Mouse (Mus musculus): ENCODE measurements around the gene Neurl1b. TPM values are rescaled to one million over a fixed set of nuclear protein-coding genes. Genes with fewer than 3 reads are reported as not detected.

Neurl1b gene
- polyA plus RNA-seq, 1 experiment from 2014 or later = 2.3 TPM

- Histone ChIP-seq H3K4me2 (no peak overlapping the region), H3K36me3 (no peaks in the 10 kb centered on the region), H3K4me1 (0 out of 2 replicates have a peak, but pooled peaks cover 10% of the 10 kb centered on the region), H3K9ac (no peak overlapping the region), H3K27ac (replicated peaks) (no peak overlapping the region), H3K4me3 (no peak overlapping the region), H3K27me3 (replicated peaks) (peaks cover 3% of the 10 kb centered on the region; the same call in 1 of the 2 replicates), H3K9me3 (no peaks in the 10 kb centered on the region)
- WGBS = 64% methylated on average over 10 of the region's 10 CpGs
- no peak for ATAC-seq (ENCODE audit: extremely low read depth, insufficient number of reproducible peaks, low FRiP score, low TSS enrichment)
Observed at GRCm38 (mm10) chr17:26405340-26406100, 9.1 kb upstream of the Neurl1b start.

GRCm38 (mm10) chr17:26412967-26413366 is 1.7 kb upstream of the Neurl1b start:
- Histone ChIP-seq H3K4me2 (peak overlapping the region; percentile 96), H3K27me3 (replicated peaks) (peaks cover 50% of the 10 kb centered on the region), H3K36me3 (no peaks in the 10 kb centered on the region), H3K27ac (replicated peaks) (peak overlapping the region; percentile 61), H3K4me3 (peak overlapping the region; percentile 89; the same call in 1 of the 2 replicates), H3K9ac (peak overlapping the region; percentile 95; the same call in 1 of the 2 replicates), H3K4me1 (peaks cover 45% of the 10 kb centered on the region), H3K9me3 (no peaks in the 10 kb centered on the region)
- no peak for ATAC-seq (ENCODE audit: extremely low read depth, insufficient number of reproducible peaks, low FRiP score, low TSS enrichment)
- WGBS = 34% methylated on average over 5 of the region's 5 CpGs

- peak overlapping the region; percentile 95 for H3K9ac ChIP-seq
- H3K4me2 ChIP-seq = peak overlapping the region; percentile 96
- 7% methylated on average over 5 of the region's 5 CpGs for WGBS
- H3K27ac ChIP-seq (replicated peaks) = peak overlapping the region; percentile 61
- H3K27me3 ChIP-seq (replicated peaks) = peaks cover 50% of the 10 kb centered on the region
- no peaks in the 10 kb centered on the region for H3K36me3 ChIP-seq
- H3K9me3 ChIP-seq = no peaks in the 10 kb centered on the region
- peak overlapping the region; percentile 89 for H3K4me3 ChIP-seq
- H3K4me1 ChIP-seq = peaks cover 45% of the 10 kb centered on the region
- no peak for ATAC-seq (ENCODE audit: extremely low read depth, insufficient number of reproducible peaks, low FRiP score, low TSS enrichment)
Observed at GRCm38 (mm10) chr17:26414184-26414522, 476 bp upstream of the Neurl1b start.

GRCm38 (mm10) chr17:26415355-26415865 is 781 bp downstream of the Neurl1b start:
- ATAC-seq (ENCODE audit: extremely low read depth, insufficient number of reproducible peaks, low FRiP score, low TSS enrichment) = no peak
- H3K4me2 ChIP-seq = peak overlapping the region; percentile 96
- H3K27me3 ChIP-seq (replicated peaks) = peaks cover 50% of the 10 kb centered on the region
- no peaks in the 10 kb centered on the region for H3K9me3 ChIP-seq
- 3% methylated on average over 27 of the region's 27 CpGs for WGBS
- H3K9ac ChIP-seq = peak overlapping the region; percentile 95
- peak overlapping the region; percentile 75 for H3K27ac ChIP-seq (replicated peaks)
- peak overlapping the region; percentile 89 for H3K4me3 ChIP-seq
- peaks cover 41% of the 10 kb centered on the region for H3K4me1 ChIP-seq
- H3K36me3 ChIP-seq = no peaks in the 10 kb centered on the region

GRCm38 (mm10) chr17:26416141-26416540 is 1.5 kb downstream of the Neurl1b start:
- Histone ChIP-seq H3K4me3 (peak overlapping the region; percentile 89), H3K4me2 (peak overlapping the region; percentile 96), H3K9ac (peak overlapping the region; percentile 95), H3K27me3 (replicated peaks) (peaks cover 48% of the 10 kb centered on the region), H3K4me1 (peaks cover 41% of the 10 kb centered on the region), H3K9me3 (no peaks in the 10 kb centered on the region), H3K27ac (replicated peaks) (no peak overlapping the region), H3K36me3 (no peaks in the 10 kb centered on the region)
- no peak for ATAC-seq (ENCODE audit: extremely low read depth, insufficient number of reproducible peaks, low FRiP score, low TSS enrichment)
- WGBS = 43% methylated on average over 3 of the region's 3 CpGs

- no peak overlapping the region for H3K4me2 ChIP-seq
- 83% methylated on average over 6 of the region's 6 CpGs for WGBS
- H3K27ac ChIP-seq (replicated peaks) = no peak overlapping the region
- no peak overlapping the region for H3K9ac ChIP-seq
- no peaks in the 10 kb centered on the region for H3K9me3 ChIP-seq
- no peaks in the 10 kb centered on the region for H3K36me3 ChIP-seq
- no peak overlapping the region for H3K4me3 ChIP-seq
- H3K4me1 ChIP-seq = peaks cover 50% of the 10 kb centered on the region
- peaks cover 35% of the 10 kb centered on the region for H3K27me3 ChIP-seq (replicated peaks)
- no peak for ATAC-seq (ENCODE audit: extremely low read depth, insufficient number of reproducible peaks, low FRiP score, low TSS enrichment)
Observed at GRCm38 (mm10) chr17:26417770-26418421, 3.3 kb downstream of the Neurl1b start.

- H3K9ac ChIP-seq = no peak overlapping the region
- peaks cover 53% of the 10 kb centered on the region for H3K4me1 ChIP-seq
- no peak overlapping the region for H3K27ac ChIP-seq (replicated peaks)
- H3K36me3 ChIP-seq = no peaks in the 10 kb centered on the region
- no peaks in the 10 kb centered on the region for H3K9me3 ChIP-seq
- no peak overlapping the region for H3K4me2 ChIP-seq
- ATAC-seq (ENCODE audit: extremely low read depth, insufficient number of reproducible peaks, low FRiP score, low TSS enrichment) = no peak
- 71% methylated on average over 7 of the region's 7 CpGs for WGBS
- peaks cover 20% of the 10 kb centered on the region for H3K27me3 ChIP-seq (replicated peaks)
- no peak overlapping the region for H3K4me3 ChIP-seq
Observed at GRCm38 (mm10) chr17:26420491-26421247, 6.0 kb downstream of the Neurl1b start.

- no peak for ATAC-seq (ENCODE audit: extremely low read depth, insufficient number of reproducible peaks, low FRiP score, low TSS enrichment)
- H3K9ac ChIP-seq = no peak overlapping the region
- 0 out of 2 replicates have a peak, but pooled peaks cover 2% of the 10 kb centered on the region for H3K36me3 ChIP-seq
- H3K9me3 ChIP-seq = no peaks in the 10 kb centered on the region
- H3K4me3 ChIP-seq = no peak overlapping the region
- no peak overlapping the region for H3K27ac ChIP-seq (replicated peaks)
- H3K4me2 ChIP-seq = no peak overlapping the region
- peaks cover 12% of the 10 kb centered on the region for H3K27me3 ChIP-seq (replicated peaks)
- 54% methylated on average over 3 of the region's 3 CpGs for WGBS
- H3K4me1 ChIP-seq = peaks cover 52% of the 10 kb centered on the region
Observed at GRCm38 (mm10) chr17:26421561-26421960, 6.9 kb downstream of the Neurl1b start.

- H3K4me1 ChIP-seq = peaks cover 48% of the 10 kb centered on the region
- H3K9ac ChIP-seq = no peak overlapping the region
- peaks cover 5% of the 10 kb centered on the region; the same call in 1 of the 2 replicates for H3K27me3 ChIP-seq (replicated peaks)
- H3K27ac ChIP-seq (replicated peaks) = no peak overlapping the region
- no peaks in the 10 kb centered on the region for H3K9me3 ChIP-seq
- ATAC-seq (ENCODE audit: extremely low read depth, insufficient number of reproducible peaks, low FRiP score, low TSS enrichment) = no peak
- H3K4me2 ChIP-seq = no peak overlapping the region
- 0 out of 2 replicates have a peak, but pooled peaks cover 2% of the 10 kb centered on the region for H3K36me3 ChIP-seq
- WGBS = 77% methylated on average over 6 of the region's 6 CpGs
- no peak overlapping the region for H3K4me3 ChIP-seq
Observed at GRCm38 (mm10) chr17:26422390-26422789, 7.8 kb downstream of the Neurl1b start.

- peak overlapping the region; percentile 71 for H3K9ac ChIP-seq
- no peaks in the 10 kb centered on the region for H3K9me3 ChIP-seq
- ATAC-seq (ENCODE audit: extremely low read depth, insufficient number of reproducible peaks, low FRiP score, low TSS enrichment) = no peak
- H3K27ac ChIP-seq (replicated peaks) = peak overlapping the region; percentile 93
- H3K36me3 ChIP-seq = peaks cover 2% of the 10 kb centered on the region; the same call in 1 of the 2 replicates
- WGBS = 17% methylated on average over 11 of the region's 11 CpGs
- H3K27me3 ChIP-seq (replicated peaks) = no peaks in the 10 kb centered on the region
- peak overlapping the region; percentile 53 for H3K4me2 ChIP-seq
- peak overlapping the region; percentile 9; the same call in 1 of the 2 replicates for H3K4me3 ChIP-seq
- H3K4me1 ChIP-seq = peaks cover 53% of the 10 kb centered on the region
Observed at GRCm38 (mm10) chr17:26423967-26424641, 9.5 kb downstream of the Neurl1b start.

Data from heart, embryonic 13.5 days (tissue).